Mouse (Mus musculus): ENCODE measurements around the gene Foxl2.

- TF ChIP-seq TAL1 (IDR thresholded peaks at IDR 0.05; ENCODE audit: low read length) (no peak), GATA1 (IDR thresholded peaks at IDR 0.05; ENCODE audit: low read length) (no peak)
Observed at GRCm38 (mm10) chr9:98999881-99000339, 44.8 kb downstream of the Foxl2 start.

Data from erythroblast, embryonic 14.5 days (primary cell).